Mouse (Mus musculus) hindbrain, embryonic 16.5 days (tissue): Measurements from ENCODE around the gene Arhgap35. TPM values are rescaled to one million over a fixed set of nuclear protein-coding genes. Genes with fewer than 3 reads are reported as not detected.

Experiments used
- ATAC-seq: fragments of 200-750 bp; cut with Nextera tagmentation; 2 replicates; pipeline ENCODE4 v1.8.0; 2017; ENCODE audit warnings: moderate TSS enrichment, moderate library complexity
- H3K27ac ChIP-seq: fragments of 300-500 bp; sonication (generic); 2 replicates; pipeline ENCODE4 v1.5.1; 2014; ENCODE audit warnings: low read depth, mild to moderate bottlenecking, control low read depth, low read length, moderate library complexity
- H3K27me3 ChIP-seq: fragments of 300-500 bp; sonication (generic); replicated peaks from 2 replicates; pipeline ENCODE4 v1.6.1; 2014; ENCODE audit warnings: low read length; ENCODE audit not compliant: control insufficient read depth, insufficient read depth
- H3K36me3 ChIP-seq: fragments of 300-500 bp; sonication (generic); 2 replicates; pipeline ENCODE4 v1.6.1; 2014; ENCODE audit warnings: mild to moderate bottlenecking, low read length, moderate library complexity, mixed read lengths; ENCODE audit not compliant: control insufficient read depth, insufficient read depth
- H3K4me1 ChIP-seq: fragments of 300-500 bp; sonication (generic); 2 replicates; pipeline ENCODE4 v1.6.1; 2014; ENCODE audit warnings: low read depth, low read length; ENCODE audit not compliant: control insufficient read depth, insufficient read depth
- H3K4me2 ChIP-seq: fragments of 300-500 bp; sonication (generic); 2 replicates; pipeline ENCODE4 v1.6.1; 2014; ENCODE audit warnings: mild to moderate bottlenecking, low read length, control low read depth, moderate library complexity
- H3K4me3 ChIP-seq: fragments of 300-500 bp; sonication (generic); 2 replicates; pipeline ENCODE4 v1.5.1; 2014; ENCODE audit warnings: mild to moderate bottlenecking, low read length, control low read depth, moderate library complexity
- H3K9ac ChIP-seq: fragments of 300-500 bp; sonication (generic); 2 replicates; pipeline ENCODE4 v1.6.1; 2014; ENCODE audit warnings: low read depth, mild to moderate bottlenecking, control low read depth, low read length, moderate library complexity
- H3K9me3 ChIP-seq: fragments of 300-500 bp; sonication (generic); 2 replicates; pipeline ENCODE4 v1.6.1; 2014; ENCODE audit warnings: mild to moderate bottlenecking, low read length, moderate library complexity; ENCODE audit not compliant: control insufficient read depth
- WGBS: fragments of 180-500 bp; shearing (Covaris S2); extraction: QIAGEN DNeasy Blood & Tissue Kit; methylation state at CpG from one replicate; pipeline ENCODE4 v1.1.7; 2014; 5-methylcytosine and 5-hydroxymethylcytosine counted together
- polyA plus RNA-seq: library from polyadenylated mRNA; unstranded; fragments of >200 nt; fragmentation: Nextera tagmentation; extraction: Ambion mirVana; gene quantifications from 2 replicates; pipeline ENCODE4 v1.2.1, GENCODE M21; 2015

Gene Arhgap35
- polyA plus RNA-seq, 1 experiment from 2014 or later: 28.5 TPM

GRCm38 (mm10) chr7:16472116-16472709 lies 142.6 kb downstream of the Arhgap35 start:
- Histone ChIP-seq H3K4me3 (no peak overlapping the region), H3K4me1 (peaks cover 18% of the 10 kb centered on the region), H3K4me2 (peak overlapping the region; percentile 30), H3K9me3 (no peaks in the 10 kb centered on the region), H3K27ac (no peak overlapping the region), H3K27me3 (peaks cover 45% of the 10 kb centered on the region), H3K36me3 (no peaks in the 10 kb centered on the region), H3K9ac (no peak overlapping the region)
- no peak for ATAC-seq
- WGBS: 5% methylated on average over 17 of the region's 17 CpGs

DNA sequence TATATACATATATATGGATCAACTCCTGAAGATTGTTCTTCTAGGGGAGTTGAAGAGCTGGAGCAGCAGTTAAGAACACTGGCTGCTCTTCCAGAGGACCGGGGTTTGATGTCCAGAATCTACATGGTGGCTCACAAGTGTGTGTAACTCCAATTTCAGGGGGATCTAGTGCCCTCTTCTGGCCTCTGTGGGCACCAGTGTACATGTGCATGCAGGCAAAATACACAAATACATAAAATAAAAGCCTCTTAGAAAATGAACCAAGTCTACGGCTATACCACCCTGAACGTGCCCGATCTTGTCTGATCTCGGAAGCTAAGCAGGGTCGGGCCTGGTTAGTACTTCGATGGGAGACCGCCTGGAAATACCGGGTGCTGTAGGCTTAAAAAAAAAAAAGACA lies 143.2 kb downstream of the Arhgap35 start:
- Histone ChIP-seq H3K9ac (no peak overlapping the region), H3K4me2 (no peak overlapping the region), H3K4me1 (peaks cover 18% of the 10 kb centered on the region), H3K27me3 (peaks cover 38% of the 10 kb centered on the region), H3K9me3 (no peaks in the 10 kb centered on the region), H3K27ac (no peak overlapping the region), H3K36me3 (no peaks in the 10 kb centered on the region), H3K4me3 (no peak overlapping the region)
- 38% methylated on average over 9 of the region's 9 CpGs for WGBS
- ATAC-seq: no peak

DNA sequence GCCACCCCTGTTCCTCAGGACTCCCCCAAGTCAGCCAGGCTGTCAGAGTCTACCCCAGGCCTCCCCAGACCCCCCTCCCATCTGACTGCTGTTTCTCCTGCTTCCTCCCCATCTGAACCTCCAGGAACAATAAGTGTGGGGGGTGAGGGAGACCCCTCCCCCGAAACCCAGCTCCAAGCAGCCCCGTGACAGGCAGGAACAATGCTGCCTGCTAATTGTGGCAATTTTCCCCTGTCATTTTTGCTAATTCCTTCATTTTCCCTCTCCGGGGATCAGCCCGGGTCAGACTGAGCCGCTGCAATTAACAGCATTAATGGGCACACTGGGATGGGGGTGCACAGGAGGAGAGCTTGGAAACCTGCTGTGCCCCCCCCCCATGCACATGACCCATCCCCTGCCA lies 146.7 kb downstream of the Arhgap35 start:
- H3K4me3 ChIP-seq: no peak overlapping the region
- peaks cover 7% of the 10 kb centered on the region for H3K27me3 ChIP-seq
- ATAC-seq: no peak
- H3K9ac ChIP-seq: no peak overlapping the region
- no peaks in the 10 kb centered on the region; the same call in 1 of the 2 replicates for H3K4me1 ChIP-seq
- 29% methylated on average over 5 of the region's 5 CpGs for whole genome bisulfite sequencing
- no peak overlapping the region for H3K27ac ChIP-seq
- no peaks in the 10 kb centered on the region for H3K9me3 ChIP-seq
- no peak overlapping the region for H3K4me2 ChIP-seq
- no peaks in the 10 kb centered on the region for H3K36me3 ChIP-seq

- no peak overlapping the region for H3K4me2 ChIP-seq
- ATAC-seq: no peak
- H3K4me1 ChIP-seq: no peaks in the 10 kb centered on the region
- 68% methylated on average over 4 of the region's 4 CpGs for WGBS
- no peak overlapping the region for H3K27ac ChIP-seq
- no peak overlapping the region for H3K9ac ChIP-seq
- H3K4me3 ChIP-seq: no peak overlapping the region
- H3K9me3 ChIP-seq: no peaks in the 10 kb centered on the region
- H3K27me3 ChIP-seq: peaks cover 10% of the 10 kb centered on the region
- H3K36me3 ChIP-seq: no peaks in the 10 kb centered on the region
These were observed 148.2 kb downstream of the Arhgap35 start for GRCm38 (mm10) chr7:16466565-16466964.

- WGBS: 90% methylated on average over 5 of the region's 5 CpGs
- no peak overlapping the region for H3K27ac ChIP-seq
- peaks cover 7% of the 10 kb centered on the region for H3K27me3 ChIP-seq
- H3K36me3 ChIP-seq: no peaks in the 10 kb centered on the region
- H3K4me2 ChIP-seq: no peak overlapping the region
- ATAC-seq: 0 out of 2 replicates have a peak, but pooled peaks have one; percentile 19
- no peaks in the 10 kb centered on the region for H3K9me3 ChIP-seq
- no peak overlapping the region for H3K9ac ChIP-seq
- no peaks in the 10 kb centered on the region for H3K4me1 ChIP-seq
- no peak overlapping the region for H3K4me3 ChIP-seq
These were observed 149.2 kb downstream of the Arhgap35 start for GRCm38 (mm10) chr7:16465568-16465967.

DNA sequence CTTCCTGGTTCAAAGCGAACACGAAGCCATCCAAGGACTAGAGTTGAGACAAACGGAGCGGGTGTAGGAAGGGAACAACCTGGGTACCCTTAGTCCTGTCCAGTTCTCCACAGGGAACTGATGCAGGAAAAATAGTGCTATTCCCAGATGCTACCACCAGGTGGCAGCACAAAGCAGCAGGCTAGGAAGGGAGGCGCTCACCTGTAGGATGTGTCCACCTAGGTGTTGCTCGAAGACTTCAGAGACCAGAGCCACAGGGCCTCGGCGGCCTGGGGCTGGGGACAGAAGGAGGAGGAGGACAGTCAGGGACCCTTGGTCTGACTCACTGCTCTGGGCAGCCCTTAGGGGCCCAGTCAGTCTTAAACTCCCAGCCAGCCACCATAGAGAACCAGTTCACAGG lies 149.6 kb downstream of the Arhgap35 start:
- Histone ChIP-seq H3K9ac (no peak overlapping the region), H3K4me1 (no peaks in the 10 kb centered on the region), H3K27me3 (peaks cover 10% of the 10 kb centered on the region), H3K4me2 (no peak overlapping the region), H3K36me3 (no peaks in the 10 kb centered on the region), H3K27ac (no peak overlapping the region), H3K4me3 (no peak overlapping the region), H3K9me3 (no peaks in the 10 kb centered on the region)
- ATAC-seq: peak; percentile 40
- WGBS: 13% methylated on average over 8 of the region's 8 CpGs

DNA sequence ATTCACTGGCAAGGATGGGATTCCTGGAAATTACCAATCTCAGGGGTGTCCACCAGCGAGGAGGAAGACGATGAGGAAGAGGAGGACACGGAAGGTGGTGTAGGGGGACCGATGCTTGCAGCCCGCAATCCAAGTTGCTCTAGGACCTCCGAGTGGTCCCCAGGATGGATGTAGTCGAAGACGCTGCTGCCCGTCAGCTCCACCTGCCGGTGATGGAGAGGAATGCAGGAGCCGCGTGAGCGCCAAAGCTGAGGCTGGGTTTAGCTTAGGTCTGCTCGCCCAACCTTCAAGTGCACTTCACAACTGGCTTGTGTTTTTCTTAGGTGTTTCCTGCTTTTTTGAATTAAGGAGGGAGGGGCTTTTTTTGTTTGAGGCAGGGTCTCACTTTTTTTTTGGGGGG lies 151.6 kb downstream of the Arhgap35 start:
- no peaks in the 10 kb centered on the region for H3K9me3 ChIP-seq
- 1% methylated on average over 14 of the region's 14 CpGs for WGBS
- H3K9ac ChIP-seq: no peak overlapping the region
- no peak overlapping the region for H3K4me3 ChIP-seq
- H3K4me1 ChIP-seq: no peaks in the 10 kb centered on the region
- peaks cover 6% of the 10 kb centered on the region for H3K27me3 ChIP-seq
- no peak overlapping the region for H3K4me2 ChIP-seq
- no peak for ATAC-seq
- no peaks in the 10 kb centered on the region for H3K36me3 ChIP-seq
- H3K27ac ChIP-seq: no peak overlapping the region

DNA sequence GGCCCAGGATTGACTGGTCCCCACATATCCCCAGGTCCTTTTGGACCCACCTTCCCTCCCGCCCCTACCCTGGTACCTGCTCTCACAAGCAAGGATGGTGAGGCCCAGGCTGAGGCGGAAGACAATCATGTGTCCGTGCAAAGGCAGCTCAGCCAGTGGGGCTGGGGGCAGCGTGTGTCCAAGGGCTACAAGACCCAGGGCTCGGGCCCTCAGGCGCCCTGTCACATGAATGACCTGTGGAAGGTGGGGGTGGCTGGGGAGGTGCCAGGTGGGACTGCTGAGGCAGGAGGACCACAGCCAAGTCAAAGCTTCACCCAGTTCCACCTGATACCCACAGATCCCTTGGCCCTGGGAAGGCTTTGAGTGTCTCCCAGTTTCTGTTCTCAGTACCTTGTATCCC lies 153.1 kb downstream of the Arhgap35 start:
- Histone ChIP-seq H3K4me2 (no peak overlapping the region), H3K9ac (no peak overlapping the region), H3K4me3 (no peak overlapping the region), H3K27ac (no peak overlapping the region), H3K4me1 (no peaks in the 10 kb centered on the region), H3K9me3 (no peaks in the 10 kb centered on the region), H3K36me3 (no peaks in the 10 kb centered on the region), H3K27me3 (peaks cover 6% of the 10 kb centered on the region; the same call in 1 of the 2 replicates)
- WGBS: 85% methylated on average over 6 of the region's 6 CpGs
- no peak for ATAC-seq

DNA sequence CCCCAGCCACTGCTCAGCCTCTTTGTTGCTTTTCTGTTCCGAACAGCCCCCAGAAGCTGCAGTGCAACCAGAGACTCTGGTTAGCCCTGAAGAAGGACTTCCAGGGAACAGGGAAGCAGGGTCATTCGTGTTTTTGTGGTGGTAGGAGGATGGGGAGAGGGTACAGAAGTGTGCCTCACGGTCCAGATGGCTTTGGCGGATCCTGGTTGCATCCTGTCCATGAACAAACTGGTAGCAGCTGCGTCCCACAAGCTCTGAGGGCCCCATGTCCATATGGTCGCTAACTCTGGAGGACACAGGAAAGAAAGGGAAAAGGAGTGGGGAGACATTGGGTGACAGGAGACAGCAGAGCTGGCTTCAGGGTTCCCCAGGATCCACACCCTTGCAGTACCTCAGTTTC lies 153.6 kb downstream of the Arhgap35 start:
- H3K27me3 ChIP-seq: peaks cover 6% of the 10 kb centered on the region; the same call in 1 of the 2 replicates
- H3K9ac ChIP-seq: no peak overlapping the region
- 66% methylated on average over 6 of the region's 6 CpGs for WGBS
- H3K4me2 ChIP-seq: no peak overlapping the region
- no peaks in the 10 kb centered on the region for H3K4me1 ChIP-seq
- no peak overlapping the region for H3K27ac ChIP-seq
- no peaks in the 10 kb centered on the region for H3K9me3 ChIP-seq
- no peak overlapping the region for H3K4me3 ChIP-seq
- no peak for ATAC-seq
- H3K36me3 ChIP-seq: no peaks in the 10 kb centered on the region
